ENCODE assay signal across 12 mouse cellular contexts in the genomic region with DNA sequence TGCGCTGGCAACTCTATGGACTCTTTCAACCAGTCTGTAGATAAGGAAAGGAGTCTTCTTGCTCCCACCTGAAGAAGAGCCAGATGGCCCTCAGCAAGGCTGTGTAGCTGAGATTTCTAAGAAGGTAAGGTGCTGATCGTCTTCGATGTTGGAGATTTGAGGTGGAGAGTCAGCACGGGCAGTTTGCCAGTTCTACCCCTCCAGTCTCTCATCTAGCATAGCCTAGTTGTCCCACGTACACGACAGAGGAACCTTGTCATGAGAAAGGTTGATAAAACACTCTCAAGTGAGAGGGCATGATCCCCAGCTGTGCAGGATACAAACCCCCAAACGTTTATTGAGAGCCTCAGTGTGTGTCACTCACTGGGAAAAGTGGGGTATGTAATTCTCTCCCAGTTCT.
"Had no signal": no experiment of that assay in that cellular context is flagged by ENCODE, and none has a peak within 500 bp of the region (broad histone marks: within the 10 kb centered on the region; RNA-seq: fewer than 3 reads in every experiment).

No protein-coding gene starts in this region.

- H3K27ac ChIP-seq: limb, embryonic 12.5 days; liver, embryonic 13.5 days; lung, embryonic 15.5 days; midbrain, embryonic 13.5 days; neural tube, embryonic 15.5 days; stomach, postnatal 0 days had no signal

- H3K4me3 ChIP-seq: liver, embryonic 13.5 days; neural tube, embryonic 15.5 days had no signal

- H3K27me3 ChIP-seq: lung, embryonic 15.5 days; neural tube, embryonic 15.5 days had no signal

- H3K9me3 ChIP-seq: limb, embryonic 12.5 days; liver, embryonic 13.5 days; lung, embryonic 15.5 days; midbrain, embryonic 13.5 days; neural tube, embryonic 15.5 days had no signal

- H3K9ac ChIP-seq: limb, embryonic 12.5 days; liver, postnatal 0 days; lung, embryonic 15.5 days; midbrain, embryonic 13.5 days; neural tube, embryonic 15.5 days had no signal

- DNase-seq: kidney, postnatal 25 days; liver; liver, embryonic 13.5 days; liver, postnatal 0 days; right cerebral cortex, adult 18-20 months; thymus, adult 2 months; thymus, postnatal 25 days had no signal

- H3K36me3 ChIP-seq: limb, embryonic 12.5 days; liver, embryonic 13.5 days; lung, embryonic 15.5 days; midbrain, embryonic 13.5 days; neural tube, embryonic 15.5 days had no signal
